Mouse (Mus musculus) megakaryocyte progenitor cell, adult 5-6 weeks (primary cell): Measurements from ENCODE around the gene Igsf6. TPM values are rescaled to one million over a fixed set of nuclear protein-coding genes. Genes with fewer than 3 reads are reported as not detected.

Experiments used
- total RNA-seq, 2 experiments: library from RNA; stranded (forward) in 1 of 2; stranded (reverse) in 1 of 2; fragments of 157-497, 149-512 nt in 1 of 2; fragments of 200-1000 nt in 1 of 2; gene quantifications; 2 replicates each; pipeline versions ENCODE4 v1.2.3 to v1.2.4; 2015 to 2017

The Igsf6 gene
- total RNA-seq, 2 experiments from 2014 or later: 342 to 415 TPM

Other genes with a start within 250 kb of the Igsf6 start
- gene Eef2k, start 231.7 kb downstream of the Igsf6 start, total RNA-seq (2015): 32.5 and 34.4 TPM in 2 replicates
- 80.5 and 85.0 TPM in 2 replicates for gene Eef2k, start 231.7 kb downstream of the Igsf6 start, total RNA-seq (2017)
- 14.0 and 15.1 TPM in 2 replicates for gene Polr3e, start 156.8 kb downstream of the Igsf6 start, total RNA-seq (2015)
- gene Polr3e, start 156.8 kb downstream of the Igsf6 start, total RNA-seq (2017): 32.6 and 33.0 TPM in 2 replicates
- 2.9 and 4.3 TPM in 2 replicates for gene Cdr2, start 92.3 kb downstream of the Igsf6 start, total RNA-seq (2015)
- gene Cdr2, start 92.3 kb downstream of the Igsf6 start, total RNA-seq (2017): 4.7 and 7.1 TPM in 2 replicates
- gene Mfsd13b, start 92.1 kb downstream of the Igsf6 start, total RNA-seq (2015): not detected in 2 replicates
- 0.20 TPM in 1 of 2 replicates, not detected in the other for gene Mfsd13b, start 92.1 kb downstream of the Igsf6 start, total RNA-seq (2017)
- 96.6 and 111 TPM in 2 replicates for gene Mettl9, start 40.1 kb downstream of the Igsf6 start, total RNA-seq (2015)
- 86.0 and 86.6 TPM in 2 replicates for gene Mettl9, start 40.1 kb downstream of the Igsf6 start, total RNA-seq (2017)
- 0.05 and 0.07 TPM in 2 replicates for gene Otoa, start 7.1 kb upstream of the Igsf6 start, total RNA-seq (2015)
- gene Otoa, start 7.1 kb upstream of the Igsf6 start, total RNA-seq (2017): 0.12 and 0.20 TPM in 2 replicates